Mouse (Mus musculus) layer of hippocampus, adult 9-10 months (tissue): ENCODE measurements at regions not wholly inside any gene's neighbourhood (a gene's known extent, or its start where the extent isn't known, plus 50 kb on each side); places are given as distances from the start of the nearest gene placed in this dataset.

Experiments
- DNase-seq: peaks from one replicate; pipeline ENCODE4 v3.0.0; 2022; ENCODE audit warnings: low spot score

- no peak for DNase-seq
Observed at GRCm38 (mm10) chr1:94221006-94221405, 168.7 kb upstream of the Pdcd1 start.

GRCm38 (mm10) chr1:94217407-94217806, 165.1 kb upstream of the Pdcd1 start:
- DNase-seq = no peak

- DNase-seq = no peak
Observed at GRCm38 (mm10) chr1:94208929-94209328, 156.6 kb upstream of the Pdcd1 start.

GRCm38 (mm10) chr1:94207859-94208258, 155.5 kb upstream of the Pdcd1 start:
- DNase-seq = no peak

- no peak for DNase-seq
Observed at GRCm38 (mm10) chr1:94203281-94203680, 150.9 kb upstream of the Pdcd1 start.

- DNase-seq = peak; percentile 15
Observed at GRCm38 (mm10) chr1:94183876-94184275, 131.5 kb upstream of the Pdcd1 start.

- no peak for DNase-seq
Observed at GRCm38 (mm10) chr1:94149958-94150357, 97.6 kb upstream of the Pdcd1 start.

- no peak for DNase-seq
Observed at GRCm38 (mm10) chr1:94147015-94147414, 94.7 kb upstream of the Pdcd1 start.

GRCm38 (mm10) chr1:94140518-94140917, 88.2 kb upstream of the Pdcd1 start:
- DNase-seq = no peak

- no peak for DNase-seq
Observed at GRCm38 (mm10) chr1:94139445-94140062, 87.2 kb upstream of the Pdcd1 start.

- DNase-seq = no peak
Observed at GRCm38 (mm10) chr1:94136731-94137130, 84.4 kb upstream of the Pdcd1 start.
